Mouse (Mus musculus): ENCODE measurements at regions not wholly inside any gene's neighbourhood (a gene's known extent, or its start where the extent isn't known, plus 50 kb on each side); places are given as distances from the start of the nearest gene placed in this dataset.

DNA sequence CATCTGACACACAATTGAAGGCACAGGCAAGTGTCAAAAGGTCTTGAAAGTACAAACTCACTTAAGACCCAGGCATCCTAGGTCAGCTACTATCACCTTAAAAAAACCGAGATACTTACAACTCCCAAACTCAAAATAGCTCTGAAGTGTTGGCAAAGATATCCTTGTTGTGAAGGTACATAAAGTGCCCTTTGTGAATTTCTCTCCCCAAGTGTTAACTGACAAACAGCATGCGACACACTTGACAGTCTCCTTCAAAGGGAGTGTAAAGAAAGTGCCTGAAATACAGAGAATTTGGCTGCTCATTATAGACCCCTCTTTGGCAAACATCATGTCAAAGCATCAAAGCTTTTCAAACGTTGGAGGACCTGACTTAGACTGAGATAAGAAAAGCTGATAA lies 2634.2 kb downstream of the 9330182O14Rik start:
- DNase-seq, result no peak

DNA sequence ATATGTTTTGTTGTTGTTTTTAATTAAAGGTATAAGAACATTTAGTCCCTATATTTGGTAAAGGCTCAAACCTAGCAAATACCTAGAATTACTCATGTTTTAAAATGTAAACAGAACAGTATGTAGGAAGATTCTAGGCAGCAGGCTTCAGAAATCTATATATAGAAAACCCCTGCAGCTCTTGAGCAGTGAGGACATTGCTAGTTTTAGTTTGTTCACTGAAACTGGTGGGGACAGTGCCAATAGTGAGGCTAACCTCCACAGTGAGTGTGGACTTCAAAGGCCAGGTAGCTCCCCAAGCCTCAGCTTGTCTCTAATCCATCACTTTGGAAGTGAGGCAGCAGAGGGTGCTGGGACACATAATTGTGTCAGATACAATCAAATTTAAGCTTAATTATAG lies 2645.7 kb downstream of the 9330182O14Rik start:
- DNase-seq, result no peak

DNA sequence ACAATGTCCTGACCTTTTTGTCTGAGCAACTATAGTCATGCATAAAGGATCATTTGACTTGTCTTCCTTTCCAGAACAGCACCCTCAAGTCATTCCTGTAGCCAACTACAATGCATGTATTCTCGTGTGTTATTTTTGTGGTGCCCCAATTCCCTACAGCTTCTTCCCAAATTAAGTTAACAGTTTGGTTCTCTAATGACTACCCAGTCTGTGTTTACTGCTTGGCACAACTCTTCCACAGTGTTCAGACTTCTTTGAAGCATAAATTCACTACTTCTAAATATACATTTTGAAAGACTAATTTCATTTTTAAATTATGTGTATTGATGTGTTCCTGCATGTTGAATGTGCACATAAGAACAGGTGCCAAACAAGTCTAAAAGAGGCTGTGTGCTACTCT lies 2667.1 kb downstream of the 9330182O14Rik start:
- DNase-seq, result no peak

DNA sequence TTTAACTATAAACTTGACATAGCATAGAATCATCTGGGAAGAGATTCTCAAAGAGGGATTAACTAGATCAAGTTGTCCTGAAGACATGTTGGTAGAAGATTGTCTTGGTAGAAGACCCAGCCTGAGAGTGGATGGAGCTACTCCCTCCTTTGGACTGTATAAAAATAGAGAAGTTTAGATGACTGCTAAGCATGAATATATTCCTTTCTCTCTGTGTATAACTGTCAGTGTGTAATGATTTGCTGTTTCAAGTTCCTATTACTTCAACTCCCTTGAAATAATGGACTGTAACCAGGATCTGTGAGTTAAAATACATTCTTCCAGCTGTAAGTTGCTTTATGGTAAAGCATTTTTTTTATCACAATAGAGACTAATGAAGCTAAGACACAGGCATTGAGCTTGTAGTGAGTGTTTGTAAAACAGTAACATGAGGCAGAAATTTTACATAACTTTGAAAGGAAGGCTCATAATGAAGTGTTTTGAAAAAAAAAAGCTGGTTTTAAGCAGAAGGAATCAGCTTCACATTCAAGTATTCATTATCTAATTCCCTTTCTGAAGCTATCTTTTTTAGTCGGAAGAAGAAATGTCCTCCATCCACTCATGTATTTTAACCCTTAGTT lies 2676.8 kb downstream of the 9330182O14Rik start:
- DNase-seq, result no peak

DNA sequence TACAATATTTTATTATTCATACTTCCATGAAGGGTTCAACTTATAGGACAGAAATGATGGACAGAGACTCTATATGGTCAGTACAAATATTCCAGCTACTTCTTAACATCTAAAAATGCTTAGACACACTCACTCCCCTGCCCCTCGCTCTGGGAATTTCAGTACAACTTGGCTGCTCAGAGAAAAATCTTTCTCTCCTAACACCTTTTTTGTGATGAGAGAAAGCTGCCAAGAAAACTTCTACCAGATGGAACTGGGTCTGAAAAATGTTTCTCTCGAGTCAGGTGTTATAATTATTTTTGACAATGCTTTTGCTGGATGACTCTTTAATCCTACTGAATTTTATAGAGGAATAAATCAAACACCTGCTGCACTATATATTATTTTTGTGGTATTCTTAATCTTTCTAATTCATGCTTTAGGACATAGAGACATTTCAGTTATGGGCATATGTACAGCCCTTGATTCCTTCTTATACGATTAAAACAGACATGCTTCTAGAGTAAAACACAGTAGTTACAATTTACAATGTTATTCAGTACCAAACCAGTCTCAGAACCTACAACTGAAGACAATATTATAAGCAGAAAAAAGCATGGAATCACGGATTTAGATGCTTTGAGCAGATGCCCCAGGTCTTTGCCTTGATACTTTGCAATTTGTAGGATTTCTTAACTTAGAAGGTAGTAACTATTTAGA lies 2681.0 kb downstream of the 9330182O14Rik start:
- DNase-seq, result no peak

DNA sequence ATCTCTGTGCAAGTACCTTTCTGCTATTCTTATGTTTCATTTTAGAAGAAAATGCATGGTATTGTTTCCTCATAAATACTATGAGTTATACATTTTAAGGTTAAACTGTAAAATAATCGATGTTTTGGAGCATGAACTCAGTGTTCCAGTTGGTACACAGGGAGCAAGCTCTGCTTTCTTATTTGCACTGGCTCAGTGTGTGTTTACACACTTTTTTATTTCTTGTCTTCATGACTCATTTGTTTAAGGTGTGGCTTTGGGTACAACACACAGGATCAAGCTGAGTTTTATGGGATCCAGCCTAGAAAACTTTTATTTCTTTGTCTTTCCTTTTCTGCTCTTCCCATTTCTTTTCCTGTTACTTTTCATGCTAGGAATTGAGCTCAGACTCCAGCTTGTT lies 2704.7 kb downstream of the 9330182O14Rik start:
- DNase-seq, result no peak

DNA sequence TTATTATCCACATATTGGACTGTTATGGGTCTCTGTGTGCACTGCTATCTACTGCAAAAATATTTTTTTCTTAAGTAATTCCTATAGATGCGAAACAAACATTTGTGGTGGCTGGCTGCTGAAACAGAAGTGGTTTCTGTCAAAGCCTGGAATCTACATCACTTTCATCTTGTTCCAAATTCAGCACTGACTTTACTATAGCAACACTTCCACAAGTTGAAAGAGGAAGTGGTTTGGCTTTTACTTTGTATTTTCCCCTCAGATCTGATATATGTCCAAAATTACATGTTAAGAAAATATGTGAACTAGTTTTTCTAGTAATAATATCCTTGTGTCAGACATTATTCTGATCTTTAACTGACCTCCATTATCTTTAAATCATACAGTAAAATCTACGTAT lies 2715.8 kb downstream of the 9330182O14Rik start:
- DNase-seq, result no peak

DNA sequence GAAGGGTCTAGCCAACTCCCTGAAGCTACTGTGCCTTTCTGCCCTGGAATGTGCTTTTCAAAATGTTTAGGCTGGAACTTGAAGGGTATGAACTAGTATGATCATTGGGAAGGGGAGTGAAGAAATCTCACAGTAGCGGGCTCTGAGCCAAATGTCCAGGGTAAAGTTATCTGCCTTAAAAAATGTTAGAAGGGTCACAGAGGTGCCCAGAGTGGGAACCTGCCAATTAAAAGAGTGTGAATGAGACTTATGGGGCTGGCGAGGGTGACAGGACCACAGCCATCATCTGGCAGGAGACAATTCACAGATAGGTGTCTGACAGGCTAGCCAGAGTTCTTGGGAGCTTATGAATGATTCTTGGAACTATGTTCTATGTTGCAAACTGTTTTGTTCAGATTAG lies 2738.3 kb downstream of the 9330182O14Rik start:
- DNase-seq, result no peak

DNA sequence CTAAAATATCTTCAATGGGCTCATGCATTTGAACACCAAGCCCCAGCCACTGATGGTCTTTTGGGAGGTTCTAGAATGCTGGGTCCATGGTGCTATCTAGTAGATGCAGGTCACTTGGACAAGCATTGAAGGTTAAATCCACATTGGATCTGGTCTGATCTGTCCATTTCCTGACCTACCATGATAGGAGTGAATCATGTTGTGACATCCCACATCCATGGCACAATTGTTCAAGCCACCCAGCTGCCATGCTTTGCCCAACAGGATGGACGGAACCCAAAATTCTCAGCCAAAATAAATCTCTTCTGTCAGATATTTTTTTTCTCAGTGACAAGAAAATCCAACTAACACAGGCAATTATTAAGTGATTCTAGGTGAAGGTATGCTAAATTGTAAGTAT lies 2760.4 kb downstream of the 9330182O14Rik start:
- no peak for DNase-seq

DNA sequence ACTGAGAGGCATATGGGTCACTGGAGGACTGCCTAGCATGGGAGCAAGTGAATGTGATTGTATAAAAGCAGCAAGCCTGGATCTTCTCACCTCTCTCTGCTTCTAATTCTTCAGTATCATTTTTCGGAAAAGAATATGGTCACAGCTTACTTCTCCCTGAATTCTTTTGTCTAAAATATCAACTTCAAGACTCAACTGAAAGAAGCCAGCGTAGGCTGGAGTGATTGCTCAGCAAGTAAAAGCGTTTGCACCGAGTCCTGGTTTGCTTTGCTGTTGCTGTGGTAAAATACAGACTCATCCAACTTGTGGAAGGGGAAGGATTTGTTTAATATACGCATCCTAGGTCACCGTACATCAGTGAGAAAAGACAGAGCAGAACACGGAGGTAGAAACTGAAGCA lies 2765.9 kb downstream of the 9330182O14Rik start:
- DNase-seq, result no peak

DNA sequence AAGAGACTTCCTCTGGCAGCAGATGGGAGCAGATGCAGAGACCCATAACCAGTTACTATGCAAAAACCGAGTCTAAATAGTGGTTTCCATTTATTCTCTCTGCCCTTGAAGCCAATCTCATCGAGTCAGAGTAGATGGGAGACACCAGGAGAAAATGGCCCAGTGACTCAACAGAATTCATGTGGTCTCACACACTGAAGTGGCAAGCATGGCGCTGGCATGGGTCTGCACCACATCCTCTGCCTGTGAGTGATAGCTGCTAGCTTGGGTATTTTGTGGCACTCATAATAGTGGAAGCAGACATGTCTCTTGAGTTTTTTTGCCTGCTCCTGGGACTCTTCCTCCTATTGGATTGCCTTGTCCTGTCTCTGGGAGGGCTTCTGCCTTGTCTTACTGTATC lies 2767.6 kb downstream of the 9330182O14Rik start:
- no peak for DNase-seq

DNA sequence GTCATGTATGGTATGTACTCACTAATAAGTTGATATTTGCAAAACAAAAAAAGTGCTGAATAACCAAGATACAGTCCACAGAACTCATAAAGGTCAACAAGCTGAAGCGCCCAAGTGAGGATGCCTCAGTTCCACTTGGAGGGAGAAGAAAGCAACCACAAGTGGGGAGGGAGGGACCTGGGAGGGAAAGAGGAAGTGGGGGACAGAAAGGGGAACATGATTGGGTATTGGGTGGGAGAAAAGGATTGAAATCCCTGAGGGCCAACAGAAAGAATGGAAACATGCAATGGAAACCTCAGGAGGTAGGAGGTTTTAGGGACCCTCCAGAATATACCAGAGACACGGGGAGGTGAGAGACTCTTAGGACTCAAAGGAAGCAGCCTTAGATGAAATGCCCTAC lies 2777.2 kb downstream of the 9330182O14Rik start:
- DNase-seq, result no peak

DNA sequence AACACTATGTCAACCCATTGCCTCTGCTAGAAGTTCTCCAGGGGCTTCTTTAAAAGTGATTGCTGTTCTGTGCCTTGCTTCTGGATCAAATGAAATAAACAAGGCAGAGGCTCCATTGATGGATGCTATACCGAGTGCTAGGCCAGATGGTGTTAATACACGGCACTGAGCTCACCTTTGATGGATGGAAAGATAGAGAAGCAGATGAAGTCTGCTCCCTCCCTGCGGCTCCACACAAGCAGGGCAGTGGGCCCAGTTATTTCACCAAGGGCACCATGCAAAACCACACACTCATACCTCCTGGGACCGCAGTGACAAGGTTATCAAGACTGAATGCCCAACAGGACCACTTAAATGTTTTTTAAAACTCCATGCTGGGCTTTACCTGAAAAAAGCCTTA lies 2778.7 kb downstream of the 9330182O14Rik start:
- no peak for DNase-seq

DNA sequence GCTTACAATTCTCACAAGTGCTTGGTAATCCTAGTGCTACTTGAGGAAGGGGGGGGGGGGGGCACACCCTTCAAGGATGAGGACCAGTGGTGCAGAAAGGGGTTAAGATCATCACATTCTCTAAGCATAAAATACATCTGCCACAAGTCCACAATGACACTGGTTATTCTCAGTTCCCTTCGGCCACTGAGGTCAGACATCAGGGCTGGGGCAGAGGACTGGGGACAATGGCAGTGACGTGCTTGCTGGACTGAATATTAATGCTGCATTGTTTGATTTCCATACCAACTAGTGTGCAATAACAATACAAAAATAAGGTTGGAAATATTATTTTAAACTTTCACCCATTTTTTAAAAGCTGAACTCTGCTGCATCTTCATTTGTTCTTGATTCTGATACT lies 2779.1 kb downstream of the 9330182O14Rik start:
- no peak for DNase-seq

DNA sequence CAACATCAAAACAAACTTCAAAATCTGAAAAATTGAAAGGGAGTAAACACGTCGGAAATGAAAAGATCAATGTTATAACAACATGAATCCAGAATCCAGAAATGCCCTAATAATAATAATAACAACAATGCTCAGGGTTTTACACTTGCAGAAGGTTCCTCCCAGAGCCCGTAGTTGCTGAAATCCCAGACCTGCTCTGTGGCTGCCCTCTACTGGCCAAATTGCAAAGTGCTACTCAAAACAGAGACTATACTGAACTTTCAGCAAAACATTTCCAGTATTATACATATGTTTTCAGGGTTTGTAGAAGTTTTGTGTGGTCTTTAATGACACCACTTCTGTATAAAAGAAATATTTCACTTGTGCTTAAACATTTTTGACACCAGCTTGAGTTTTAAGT lies 2779.9 kb downstream of the 9330182O14Rik start:
- peak; percentile 57 to 60 for DNase-seq

DNA sequence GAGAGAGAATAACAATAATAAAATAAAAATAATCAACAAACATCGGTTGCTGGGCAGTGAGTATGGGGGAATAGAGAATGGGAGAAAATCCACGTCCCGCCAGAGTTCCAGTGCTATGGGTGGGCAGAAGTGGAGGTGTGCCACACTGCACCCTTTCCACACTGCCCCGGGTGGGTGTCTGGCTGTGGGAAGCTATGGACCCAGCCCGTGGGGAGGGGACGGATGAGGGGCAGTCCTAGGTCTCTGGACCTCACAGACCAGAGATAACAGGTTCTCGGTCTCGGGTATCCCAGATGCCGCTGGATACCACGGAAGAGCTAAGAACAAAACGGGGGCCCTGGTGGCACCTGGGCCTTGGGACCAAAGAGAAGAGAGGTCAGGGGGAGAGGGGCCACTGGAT lies 2781.0 kb downstream of the 9330182O14Rik start:
- DNase-seq, result no peak

DNA sequence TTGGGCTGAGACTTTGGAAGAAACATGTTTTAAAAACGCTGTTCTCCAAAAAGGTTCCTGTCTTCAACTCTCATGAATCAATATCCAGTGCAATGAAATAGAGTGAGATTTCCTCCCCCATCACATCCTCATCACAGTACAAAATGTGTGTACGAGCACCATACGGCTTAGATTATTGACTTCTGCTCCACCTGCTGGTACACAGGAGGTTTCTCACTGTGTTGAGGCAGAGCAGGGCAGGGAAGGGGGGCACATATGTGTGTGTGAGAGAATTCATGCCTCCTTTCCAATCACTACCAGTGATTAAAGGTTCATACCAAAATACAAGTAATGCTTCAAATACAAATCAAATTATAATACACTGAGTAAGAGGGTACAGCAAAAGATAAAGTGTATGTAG lies 2787.5 kb downstream of the 9330182O14Rik start:
- no peak for DNase-seq

DNA sequence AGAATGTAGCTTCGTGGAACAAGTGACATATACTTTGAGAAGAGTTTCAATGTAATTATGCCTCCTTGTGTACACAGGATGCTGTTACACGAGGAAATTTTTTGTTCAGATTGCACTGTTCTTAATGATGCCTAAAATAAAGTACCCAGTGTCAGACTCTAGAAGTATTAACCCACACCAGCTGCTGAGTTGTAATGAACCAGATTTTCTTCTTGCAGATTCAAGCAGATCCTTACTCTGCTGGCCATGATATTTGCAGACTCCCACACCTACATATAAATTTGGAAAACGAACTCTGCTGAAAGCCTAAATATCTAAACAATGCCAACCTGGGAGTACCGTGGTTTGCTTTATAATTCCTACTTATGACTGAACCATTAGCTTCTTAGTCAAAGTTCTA lies 2794.2 kb downstream of the 9330182O14Rik start:
- no peak for DNase-seq

DNA sequence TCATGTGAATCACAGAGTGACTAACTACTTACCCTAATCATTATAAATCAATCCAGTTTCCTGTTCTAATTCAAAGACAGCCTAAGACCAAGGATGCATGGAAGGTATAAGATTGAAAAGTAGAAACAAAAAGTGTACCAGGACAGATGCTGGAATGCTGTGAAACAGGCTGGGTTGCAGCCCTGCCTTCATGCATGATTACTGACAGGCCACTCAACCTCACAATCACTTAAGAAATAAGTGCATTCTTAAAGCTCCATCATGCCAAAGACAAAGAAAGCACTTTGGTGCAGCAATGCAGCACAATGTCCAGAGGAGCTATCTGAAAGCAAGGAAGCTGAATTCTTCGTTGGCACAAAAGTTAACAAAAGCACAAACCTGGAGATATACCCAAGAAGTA lies 2810.4 kb downstream of the 9330182O14Rik start:
- DNase-seq, result no peak

DNA sequence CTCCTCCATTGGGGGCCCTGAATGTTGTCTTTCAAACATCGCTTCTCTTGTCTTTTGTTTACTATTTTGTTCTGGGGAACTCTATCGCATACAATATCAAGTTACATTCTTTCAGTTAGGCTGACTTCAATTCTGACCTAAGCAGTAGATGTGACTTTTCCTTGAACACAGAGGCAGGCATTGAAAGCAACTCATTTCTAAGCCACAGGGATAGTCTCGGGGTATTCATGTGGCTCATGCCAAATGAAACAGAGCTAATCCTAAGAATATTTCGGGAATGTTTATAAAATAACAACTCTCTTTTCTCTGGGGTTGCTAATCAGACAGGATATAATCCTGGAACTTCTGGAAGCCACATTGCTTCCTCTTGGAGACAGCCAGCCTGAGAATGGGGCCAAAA lies 2821.0 kb downstream of the 9330182O14Rik start:
- no peak for DNase-seq

DNA sequence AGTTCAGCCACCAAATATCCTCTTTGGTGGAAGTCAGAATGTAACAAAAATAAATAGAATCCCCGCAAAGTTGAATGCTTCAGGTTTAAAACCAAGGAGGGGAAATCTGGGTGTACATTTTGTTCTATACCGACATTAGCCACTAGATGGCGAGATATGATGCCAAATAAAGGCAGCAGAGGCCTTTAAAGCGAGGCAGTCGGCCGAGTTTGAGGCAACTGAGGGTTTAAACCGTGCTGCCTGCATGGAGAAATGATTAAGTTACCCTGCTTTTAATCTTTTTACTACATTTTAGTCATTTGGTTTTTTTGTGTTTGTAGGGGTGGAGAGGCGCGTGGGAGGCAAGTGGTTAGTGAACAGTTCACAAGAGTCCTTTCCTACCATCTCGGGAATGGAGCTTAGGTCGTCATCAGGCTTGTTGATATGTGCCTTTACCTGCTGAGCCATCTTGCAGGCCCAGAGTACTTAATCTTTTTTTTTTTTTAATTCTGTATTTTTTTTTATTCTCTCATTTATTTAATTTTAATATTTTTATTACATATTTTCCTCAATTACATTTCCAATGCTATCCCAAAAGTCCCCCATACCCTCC lies 2828.7 kb downstream of the 9330182O14Rik start:
- peak; percentile 30 to 42 for DNase-seq

DNA sequence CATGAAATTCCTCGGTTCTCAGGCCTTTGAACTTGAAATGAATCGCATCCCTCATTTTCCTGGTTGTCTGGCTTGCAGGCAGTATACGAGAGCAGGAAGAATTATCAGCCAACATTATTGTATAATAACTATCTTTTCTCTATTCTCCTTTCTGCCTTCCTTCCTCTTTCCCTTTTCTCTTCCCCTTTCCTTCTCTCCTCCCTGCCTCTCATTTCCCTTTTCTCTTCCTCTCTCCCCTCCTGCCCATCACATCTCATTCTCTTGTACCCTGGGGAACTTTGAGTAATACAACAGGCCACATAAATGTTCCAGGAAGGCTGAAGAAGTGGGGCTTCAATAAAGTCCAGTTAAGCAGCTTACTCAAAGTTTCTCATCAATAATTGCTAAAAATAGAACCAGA lies 2831.1 kb downstream of the 9330182O14Rik start:
- no peak for DNase-seq

Measured in B cell, adult 2 months (primary cell).